Mouse (Mus musculus) left cerebral cortex, postnatal 14 days (tissue): Measurements from ENCODE around the gene Ccl24. TPM values are rescaled to one million over a fixed set of nuclear protein-coding genes. Genes with fewer than 3 reads are reported as not detected.

Experiments
- total RNA-seq, 2 experiments: library from RNA; stranded (reverse); gene quantifications; 2 replicates each; pipeline ENCODE4 v1.2.3; 2021

Gene Ccl24
- total RNA-seq, 2 experiments from 2014 or later, result not detected

Other genes with a start within 250 kb of the Ccl24 start
- gene Fkbp6, start 223.0 kb downstream of the Ccl24 start, total RNA-seq, result under 1 TPM in 1 of 2 experiments, not detected in 1; 0.70 TPM
- gene Trim50, start 219.8 kb downstream of the Ccl24 start, total RNA-seq, result not detected
- 10 to 100 TPM; 13.9 to 19.5 TPM for gene Nsun5, start 203.1 kb downstream of the Ccl24 start, total RNA-seq
- gene Pom121, start 178.5 kb downstream of the Ccl24 start, total RNA-seq, result 10 to 100 TPM; 45.8 to 46.2 TPM
- 10 to 100 TPM; 66.9 to 72.0 TPM for gene Hip1, start 27.9 kb downstream of the Ccl24 start, total RNA-seq
- gene Ccl26, start 9.5 kb downstream of the Ccl24 start, total RNA-seq, result not detected
- 10 to 100 TPM; 84.9 to 87.5 TPM for gene Rhbdd2, start 59.6 kb upstream of the Ccl24 start, total RNA-seq
- 10 to 100 TPM; 81.0 to 81.1 TPM for gene Por, start 97.0 kb upstream of the Ccl24 start, total RNA-seq
- 10 to 100 TPM; 15.9 to 17.4 TPM for gene Tmem120a, start 171.4 kb upstream of the Ccl24 start, total RNA-seq
- gene Styxl1, start 205.3 kb upstream of the Ccl24 start, total RNA-seq, result not detected
- 100 to 1,000 TPM; 472 to 478 TPM for gene Mdh2, start 205.4 kb upstream of the Ccl24 start, total RNA-seq
- gene Srrm3, start 233.8 kb upstream of the Ccl24 start, total RNA-seq, result 10 to 100 TPM; 95.2 to 95.9 TPM